Mouse (Mus musculus) right cerebral cortex, adult 18-20 months (tissue): ENCODE measurements around the gene C530008M17Rik.
"Not testable (repeated sequence)": the region's sequence is repeated elsewhere in the genome, so short reads cannot be mapped to it uniquely, and the experiment has no call there.

Source experiments
- DNase-seq: peaks from one replicate; pipeline ENCODE4 v3.0.0; 2022; ENCODE audit warnings: mixed read lengths

The C530008M17Rik gene

GRCm38 (mm10) chr5:76910807-76911206, 254.5 kb downstream of the C530008M17Rik start:
- no peak for DNase-seq

GRCm38 (mm10) chr5:76912522-76912921, 256.2 kb downstream of the C530008M17Rik start:
- not testable (repeated sequence) for DNase-seq

- DNase-seq = no peak
These were observed 266.5 kb downstream of the C530008M17Rik start for GRCm38 (mm10) chr5:76922833-76923232.
